Mouse (Mus musculus) intestine, postnatal 0 days (tissue): ENCODE measurements around the gene Klf11. TPM values are rescaled to one million over a fixed set of nuclear protein-coding genes. Genes with fewer than 3 reads are reported as not detected.

ENCODE experiments used
- ATAC-seq: fragments of 200-750 bp; cut with Nextera tagmentation; 2 replicates; pipeline ENCODE4 v1.8.0; 2017; ENCODE audit warnings: mild to moderate bottlenecking, moderate TSS enrichment, moderate library complexity
- H3K27ac ChIP-seq: fragments of 300-500 bp; sonication (generic); 2 replicates; pipeline ENCODE4 v1.5.1; 2014; ENCODE audit warnings: mild to moderate bottlenecking, low read depth, low read length, moderate library complexity
- H3K27me3 ChIP-seq: fragments of 300-500 bp; sonication (generic); replicated peaks from 2 replicates; pipeline ENCODE4 v1.6.1; 2014; ENCODE audit warnings: low read length, mixed read lengths; ENCODE audit not compliant: control insufficient read depth, insufficient read depth
- H3K36me3 ChIP-seq: fragments of 300-500 bp; sonication (generic); 2 replicates; pipeline ENCODE4 v1.6.1; 2014; ENCODE audit warnings: mild to moderate bottlenecking, moderate library complexity; ENCODE audit not compliant: control insufficient read depth, insufficient read depth
- H3K4me1 ChIP-seq: fragments of 300-500 bp; sonication (generic); replicated peaks from 2 replicates; pipeline ENCODE4 v1.6.1; 2014; ENCODE audit warnings: antibody characterized with exemption, low read length, mixed read lengths; ENCODE audit not compliant: control insufficient read depth, insufficient read depth
- H3K4me2 ChIP-seq: fragments of 300-500 bp; sonication (generic); replicated peaks from 2 replicates; pipeline ENCODE4 v1.6.1; 2014; ENCODE audit warnings: low read depth, mild to moderate bottlenecking, moderate library complexity
- H3K4me3 ChIP-seq: fragments of 300-500 bp; sonication (generic); 2 replicates; pipeline ENCODE4 v1.5.1; 2014; ENCODE audit warnings: low read depth, low read length
- H3K9ac ChIP-seq: fragments of 300-500 bp; sonication (generic); 2 replicates; pipeline ENCODE4 v1.6.1; 2014; ENCODE audit warnings: mild to moderate bottlenecking, low read depth, low read length
- H3K9me3 ChIP-seq: fragments of 300-500 bp; sonication (generic); 2 replicates; pipeline ENCODE4 v1.6.1; 2016; ENCODE audit warnings: mixed run types; ENCODE audit not compliant: control insufficient read depth
- CTCF ChIP-seq: sonication (generic); IDR thresholded peaks from 2 replicates; pipeline ENCODE4 v1.5.1; 2016; ENCODE audit warnings: low read depth, mild to moderate bottlenecking, control low read depth, antibody characterized with exemption, moderate library complexity
- WGBS: fragments of 180-500 bp; shearing (Covaris S2); extraction: QIAGEN DNeasy Blood & Tissue Kit; methylation state at CpG from one replicate; pipeline ENCODE4 v1.1.7; 2014; 5-methylcytosine and 5-hydroxymethylcytosine counted together
- polyA plus RNA-seq: library from polyadenylated mRNA; unstranded; fragments of >200 nt; fragmentation: Nextera tagmentation; extraction: Ambion mirVana; gene quantifications from 2 replicates; pipeline ENCODE4 v1.2.1, GENCODE M21; 2015

Klf11 gene
- polyA plus RNA-seq, 1 experiment from 2014 or later = 8.1 TPM

- Histone ChIP-seq H3K4me3 (peak overlapping the region; percentile 50; the same call in 1 of the 2 replicates), H3K36me3 (no peaks in the 10 kb centered on the region), H3K27me3 (no peaks in the 10 kb centered on the region; the same call in 1 of the 2 replicates), H3K27ac (peak overlapping the region; percentile 11; the same call in 1 of the 2 replicates), H3K4me1 (no peaks in the 10 kb centered on the region), H3K4me2 (peak overlapping the region; percentile 95), H3K9ac (no peak overlapping the region), H3K9me3 (no peaks in the 10 kb centered on the region)
- ATAC-seq = no peak
- 25% methylated on average over 8 of the region's 8 CpGs for WGBS
- TF ChIP-seq CTCF = no peak
Measured at GRCm38 (mm10) chr12:24682563-24682962, 31.5 kb downstream of the Klf11 start.

- H3K36me3 ChIP-seq = no peaks in the 10 kb centered on the region
- H3K27ac ChIP-seq = no peak overlapping the region
- no peaks in the 10 kb centered on the region for H3K9me3 ChIP-seq
- H3K4me1 ChIP-seq = no peaks in the 10 kb centered on the region
- TF ChIP-seq CTCF = no peak
- WGBS = 71% methylated on average over 7 of the region's 7 CpGs
- ATAC-seq = no peak
- no peaks in the 10 kb centered on the region; the same call in 1 of the 2 replicates for H3K27me3 ChIP-seq
- no peak overlapping the region for H3K4me3 ChIP-seq
- H3K4me2 ChIP-seq = no peak overlapping the region
- no peak overlapping the region for H3K9ac ChIP-seq
Measured at GRCm38 (mm10) chr12:24683461-24683860, 32.4 kb downstream of the Klf11 start.

- WGBS = 33% methylated on average over 6 of the region's 6 CpGs
- H3K9me3 ChIP-seq = no peaks in the 10 kb centered on the region
- H3K4me2 ChIP-seq = peak overlapping the region; percentile 57
- H3K27ac ChIP-seq = no peak overlapping the region
- no peaks in the 10 kb centered on the region for H3K4me1 ChIP-seq
- H3K9ac ChIP-seq = no peak overlapping the region
- H3K27me3 ChIP-seq = no peaks in the 10 kb centered on the region
- H3K36me3 ChIP-seq = no peaks in the 10 kb centered on the region
- 0 out of 2 replicates have a peak, but pooled peaks have one; percentile 25 for TF ChIP-seq CTCF
- no peak overlapping the region for H3K4me3 ChIP-seq
- peak; percentile 83 for ATAC-seq
Measured at GRCm38 (mm10) chr12:24686038-24686695, 35.1 kb downstream of the Klf11 start.

GRCm38 (mm10) chr12:24686696-24687346 lies 35.7 kb downstream of the Klf11 start:
- WGBS = 33% methylated on average over 11 of the region's 11 CpGs
- Histone ChIP-seq H3K36me3 (no peaks in the 10 kb centered on the region), H3K9me3 (no peaks in the 10 kb centered on the region), H3K4me1 (no peaks in the 10 kb centered on the region), H3K4me2 (peak overlapping the region; percentile 57; the same call in 1 of the 2 replicates), H3K27me3 (no peaks in the 10 kb centered on the region), H3K9ac (no peak overlapping the region), H3K4me3 (no peak overlapping the region), H3K27ac (no peak overlapping the region)
- no peak for TF ChIP-seq CTCF
- ATAC-seq = no peak

GRCm38 (mm10) chr12:24690351-24690750 lies 39.3 kb downstream of the Klf11 start:
- no peak for ATAC-seq
- H3K9ac ChIP-seq = no peak overlapping the region
- H3K36me3 ChIP-seq = no peaks in the 10 kb centered on the region
- no peak for TF ChIP-seq CTCF
- no peak overlapping the region for H3K27ac ChIP-seq
- H3K27me3 ChIP-seq = no peaks in the 10 kb centered on the region
- no peaks in the 10 kb centered on the region for H3K4me1 ChIP-seq
- no peaks in the 10 kb centered on the region for H3K9me3 ChIP-seq
- H3K4me3 ChIP-seq = no peak overlapping the region
- WGBS = 75% methylated on average over 3 of the region's 3 CpGs
- no peak overlapping the region for H3K4me2 ChIP-seq

- no peak overlapping the region for H3K9ac ChIP-seq
- H3K9me3 ChIP-seq = no peaks in the 10 kb centered on the region
- H3K4me1 ChIP-seq = no peaks in the 10 kb centered on the region
- ATAC-seq = peak; percentile 73
- H3K4me2 ChIP-seq = no peak overlapping the region
- TF ChIP-seq CTCF = peak; percentile 95
- no peaks in the 10 kb centered on the region for H3K27me3 ChIP-seq
- no peak overlapping the region for H3K27ac ChIP-seq
- H3K36me3 ChIP-seq = no peaks in the 10 kb centered on the region
- 30% methylated on average over 16 of the region's 16 CpGs for WGBS
- H3K4me3 ChIP-seq = no peak overlapping the region
Measured at GRCm38 (mm10) chr12:24696500-24697483, 45.7 kb downstream of the Klf11 start.
